Mouse (Mus musculus): ENCODE results near the gene Olfr659.

DNA sequence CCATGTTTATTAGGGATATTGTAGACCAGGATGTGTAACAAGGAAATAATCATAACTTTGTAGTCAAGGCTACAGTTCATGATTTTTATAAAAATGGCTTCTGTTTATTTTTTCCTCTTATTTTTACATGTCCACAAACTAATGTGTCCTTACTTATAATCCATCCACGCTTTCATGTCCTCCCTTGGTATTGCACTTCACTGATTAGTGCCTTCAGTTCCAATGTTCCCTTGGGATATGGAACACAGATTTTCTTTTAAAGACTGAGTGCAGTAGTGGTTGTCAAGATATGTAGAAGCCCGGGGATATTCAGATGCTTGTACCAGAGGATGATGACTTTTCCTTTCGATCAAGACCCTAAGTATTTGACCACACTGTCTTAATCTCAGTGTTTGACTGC lies at the start of gene Olfr659:
- TF ChIP-seq EP300 (IDR thresholded peaks at IDR 0.05; ENCODE audit: insufficient read depth, low read depth, low read length) (no peak), CTCF (IDR thresholded peaks at IDR 0.05; ENCODE audit: low read depth, low read length) (no peak)
